Mouse (Mus musculus) lung, embryonic 16.5 days (tissue): ENCODE data around the gene Bcas3. TPM values are rescaled to one million over a fixed set of nuclear protein-coding genes. Genes with fewer than 3 reads are reported as not detected.

Experiments used
- ATAC-seq: fragments of 200-750 bp; cut with Nextera tagmentation; 2 replicates; pipeline ENCODE4 v1.8.0; 2017; ENCODE audit warnings: low read depth, mild to moderate bottlenecking, moderate library complexity
- H3K27ac ChIP-seq: fragments of 300-500 bp; sonication (generic); 2 replicates; pipeline ENCODE4 v1.5.1; 2014; ENCODE audit warnings: mild to moderate bottlenecking, control low read depth, low read length
- H3K27me3 ChIP-seq: fragments of 300-500 bp; sonication (generic); 2 replicates; pipeline ENCODE4 v1.6.1; 2014; ENCODE audit warnings: low read depth, low read length, mixed read lengths; ENCODE audit not compliant: control insufficient read depth, insufficient read depth
- H3K36me3 ChIP-seq: fragments of 300-500 bp; sonication (generic); 2 replicates; pipeline ENCODE4 v1.6.1; 2014; ENCODE audit warnings: low read length; ENCODE audit not compliant: control insufficient read depth, insufficient read depth
- H3K4me1 ChIP-seq: fragments of 300-500 bp; sonication (generic); replicated peaks from 2 replicates; pipeline ENCODE4 v1.6.1; 2014; ENCODE audit warnings: low read length, mixed read lengths; ENCODE audit not compliant: control insufficient read depth, insufficient read depth
- H3K4me2 ChIP-seq: fragments of 300-500 bp; sonication (generic); 2 replicates; pipeline ENCODE4 v1.6.1; 2014; ENCODE audit warnings: low read depth, low read length, control low read depth
- H3K4me3 ChIP-seq: fragments of 300-500 bp; sonication (generic); 2 replicates; pipeline ENCODE4 v1.5.1; 2014; ENCODE audit warnings: mild to moderate bottlenecking, low read length, control low read depth
- H3K9ac ChIP-seq: fragments of 300-500 bp; sonication (generic); 2 replicates; pipeline ENCODE4 v1.6.1; 2014; ENCODE audit warnings: low read length, control low read depth
- H3K9me3 ChIP-seq: fragments of 300-500 bp; sonication (generic); 2 replicates; pipeline ENCODE4 v1.6.1; 2016; ENCODE audit warnings: low read length; ENCODE audit not compliant: control insufficient read depth
- WGBS: fragments of 180-500 bp; shearing (Covaris S2); extraction: QIAGEN DNeasy Blood & Tissue Kit; methylation state at CpG from one replicate; pipeline ENCODE4 v1.1.7; 2014; 5-methylcytosine and 5-hydroxymethylcytosine counted together
- polyA plus RNA-seq: library from polyadenylated mRNA; unstranded; fragments of >200 nt; fragmentation: Nextera tagmentation; extraction: Ambion mirVana; gene quantifications from 2 replicates; pipeline ENCODE4 v1.2.1, GENCODE M21; 2015

Gene Bcas3
- polyA plus RNA-seq, 1 experiment from 2014 or later, result 38.4 TPM

GRCm38 (mm10) chr11:85720269-85720773 lies 367.4 kb downstream of the Bcas3 start:
- peak overlapping the region; percentile 11; the same call in 1 of the 2 replicates for H3K9ac ChIP-seq
- no peaks in the 10 kb centered on the region for H3K9me3 ChIP-seq
- peak; percentile 72 for ATAC-seq
- H3K27me3 ChIP-seq, result no peaks in the 10 kb centered on the region
- peaks cover 14% of the 10 kb centered on the region for H3K4me1 ChIP-seq
- no peaks in the 10 kb centered on the region for H3K36me3 ChIP-seq
- 28% methylated on average over 6 of the region's 6 CpGs for WGBS
- H3K27ac ChIP-seq, result peak overlapping the region; percentile 98
- 0 out of 2 replicates have a peak overlapping the region, but pooled peaks have one; percentile 2 for H3K4me2 ChIP-seq
- H3K4me3 ChIP-seq, result no peak overlapping the region

GRCm38 (mm10) chr11:85721986-85722385 lies 369.0 kb downstream of the Bcas3 start:
- Histone ChIP-seq H3K9ac (no peak overlapping the region), H3K4me1 (peaks cover 11% of the 10 kb centered on the region), H3K9me3 (no peaks in the 10 kb centered on the region), H3K27me3 (no peaks in the 10 kb centered on the region), H3K27ac (peak overlapping the region; percentile 98), H3K36me3 (no peaks in the 10 kb centered on the region), H3K4me3 (no peak overlapping the region), H3K4me2 (no peak overlapping the region)
- no peak for ATAC-seq
- WGBS, result 86% methylated on average over 4 of the region's 4 CpGs

GRCm38 (mm10) chr11:85724159-85724558 lies 371.2 kb downstream of the Bcas3 start:
- Histone ChIP-seq H3K4me1 (peaks cover 8% of the 10 kb centered on the region), H3K4me2 (no peak overlapping the region), H3K27ac (peak overlapping the region; percentile 62), H3K9me3 (no peaks in the 10 kb centered on the region), H3K27me3 (no peaks in the 10 kb centered on the region), H3K4me3 (no peak overlapping the region), H3K36me3 (no peaks in the 10 kb centered on the region), H3K9ac (no peak overlapping the region)
- ATAC-seq, result no peak
- WGBS, result 39% methylated on average over 6 of the region's 6 CpGs

GRCm38 (mm10) chr11:85729725-85730124 lies 376.8 kb downstream of the Bcas3 start:
- no peak for ATAC-seq
- no peaks in the 10 kb centered on the region for H3K9me3 ChIP-seq
- H3K9ac ChIP-seq, result no peak overlapping the region
- 48% methylated on average over 2 of the region's 2 CpGs for WGBS
- no peaks in the 10 kb centered on the region for H3K27me3 ChIP-seq
- peaks cover 24% of the 10 kb centered on the region for H3K4me1 ChIP-seq
- H3K4me3 ChIP-seq, result no peak overlapping the region
- peak overlapping the region; percentile 17; the same call in 1 of the 2 replicates for H3K27ac ChIP-seq
- H3K4me2 ChIP-seq, result no peak overlapping the region
- no peaks in the 10 kb centered on the region for H3K36me3 ChIP-seq

GRCm38 (mm10) chr11:85732462-85733012 lies 379.6 kb downstream of the Bcas3 start:
- ATAC-seq, result peak; percentile 77
- H3K4me2 ChIP-seq, result no peak overlapping the region
- H3K4me1 ChIP-seq, result peaks cover 41% of the 10 kb centered on the region
- H3K4me3 ChIP-seq, result no peak overlapping the region
- peak overlapping the region; percentile 94 for H3K27ac ChIP-seq
- H3K9me3 ChIP-seq, result no peaks in the 10 kb centered on the region
- H3K36me3 ChIP-seq, result no peaks in the 10 kb centered on the region
- 16% methylated on average over 4 of the region's 4 CpGs for WGBS
- H3K9ac ChIP-seq, result no peak overlapping the region
- no peaks in the 10 kb centered on the region for H3K27me3 ChIP-seq

DNA sequence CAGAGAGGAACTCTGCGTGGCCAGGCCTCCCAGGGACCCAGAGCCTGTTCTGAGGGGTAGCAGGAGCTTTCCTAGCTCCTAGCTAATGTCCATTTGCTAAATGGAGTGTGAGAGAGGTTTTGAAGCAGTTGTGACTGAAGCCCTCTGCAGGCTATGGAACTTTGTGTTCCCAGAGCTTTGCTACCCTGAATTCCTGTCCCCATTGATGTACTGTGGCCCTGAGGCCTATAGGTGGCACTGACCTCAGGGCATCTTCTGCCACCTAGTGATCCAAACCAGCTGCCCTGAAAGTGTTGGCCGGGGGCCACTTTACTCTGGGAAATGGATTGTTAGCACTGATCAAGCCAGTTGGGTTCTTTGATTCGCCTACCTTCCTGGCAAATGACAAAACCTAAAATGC lies 380.6 kb downstream of the Bcas3 start:
- 41% methylated on average over 3 of the region's 3 CpGs for WGBS
- ATAC-seq, result peak; percentile 69
- H3K27ac ChIP-seq, result peak overlapping the region; percentile 94

GRCm38 (mm10) chr11:85734317-85735211 lies 381.6 kb downstream of the Bcas3 start:
- 41% methylated on average over 7 of the region's 7 CpGs for WGBS
- H3K9me3 ChIP-seq, result no peaks in the 10 kb centered on the region
- peak overlapping the region; percentile 26; the same call in 1 of the 2 replicates for H3K9ac ChIP-seq
- no peak overlapping the region for H3K4me3 ChIP-seq
- no peaks in the 10 kb centered on the region for H3K27me3 ChIP-seq
- H3K4me1 ChIP-seq, result peaks cover 52% of the 10 kb centered on the region
- no peaks in the 10 kb centered on the region for H3K36me3 ChIP-seq
- H3K4me2 ChIP-seq, result no peak overlapping the region
- peak overlapping the region; percentile 94 for H3K27ac ChIP-seq
- ATAC-seq, result no peak

More for the DNA sequence above, 380.6 kb downstream of the Bcas3 start:
- H3K9ac ChIP-seq, result no peak overlapping the region; the same call in 1 of the 2 replicates
- H3K4me3 ChIP-seq, result no peak overlapping the region
- H3K27me3 ChIP-seq, result no peaks in the 10 kb centered on the region
- no peaks in the 10 kb centered on the region for H3K9me3 ChIP-seq
- peaks cover 45% of the 10 kb centered on the region for H3K4me1 ChIP-seq
- H3K4me2 ChIP-seq, result no peak overlapping the region
- no peaks in the 10 kb centered on the region for H3K36me3 ChIP-seq

DNA sequence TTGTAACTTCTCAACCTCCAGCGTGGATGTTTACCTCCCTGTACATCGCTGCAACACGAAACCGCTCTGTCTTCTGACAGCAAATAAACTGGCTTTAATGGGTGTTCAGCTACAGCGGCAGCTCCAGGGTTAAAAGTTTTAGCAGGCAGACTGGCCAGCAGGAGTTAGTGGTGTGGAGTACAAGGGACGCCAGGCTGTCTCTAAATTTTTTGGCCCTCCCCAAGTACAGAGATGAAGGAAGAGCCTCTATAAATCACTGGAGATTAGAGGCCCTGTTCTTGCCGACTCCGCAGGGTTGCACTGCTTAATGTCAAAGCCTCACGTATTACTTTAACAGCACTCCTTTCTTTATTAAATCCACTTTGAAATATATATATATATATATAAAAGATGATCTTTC lies 384.3 kb downstream of the Bcas3 start:
- Histone ChIP-seq H3K9me3 (no peaks in the 10 kb centered on the region), H3K4me3 (no peak overlapping the region), H3K36me3 (no peaks in the 10 kb centered on the region), H3K9ac (peak overlapping the region; percentile 23; the same call in 1 of the 2 replicates), H3K27me3 (no peaks in the 10 kb centered on the region), H3K4me2 (no peak overlapping the region), H3K4me1 (peaks cover 57% of the 10 kb centered on the region), H3K27ac (peak overlapping the region; percentile 94)
- ATAC-seq, result peak; percentile 61
- 25% methylated on average over 9 of the region's 9 CpGs for WGBS

DNA sequence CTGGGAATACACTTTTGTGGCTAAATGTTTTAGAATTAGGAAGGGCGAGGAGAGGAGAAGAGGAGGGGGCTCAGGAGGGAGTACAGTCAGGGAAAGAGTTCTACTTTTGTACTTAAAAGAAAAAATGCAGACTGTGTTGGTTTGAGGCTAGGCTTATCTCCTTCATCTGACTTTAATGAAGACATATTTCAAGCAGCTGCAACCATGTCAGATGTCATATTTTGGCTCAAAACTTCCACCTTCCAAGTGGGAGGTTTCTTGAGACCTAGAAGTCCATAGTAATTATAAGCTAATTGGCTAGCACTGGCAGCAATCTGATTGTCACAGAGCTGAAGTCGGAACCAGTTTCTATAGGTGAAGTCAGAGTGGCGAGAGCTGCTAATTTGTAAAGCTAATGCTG lies 384.9 kb downstream of the Bcas3 start:
- 44% methylated on average over 3 of the region's 3 CpGs for WGBS

More for the DNA sequence above, 384.9 kb downstream of the Bcas3 start:
- H3K27me3 ChIP-seq, result no peaks in the 10 kb centered on the region
- no peak overlapping the region for H3K4me2 ChIP-seq
- no peak overlapping the region for H3K9ac ChIP-seq
- no peaks in the 10 kb centered on the region for H3K36me3 ChIP-seq
- H3K9me3 ChIP-seq, result no peaks in the 10 kb centered on the region
- H3K27ac ChIP-seq, result peak overlapping the region; percentile 94
- H3K4me3 ChIP-seq, result no peak overlapping the region
- H3K4me1 ChIP-seq, result peaks cover 52% of the 10 kb centered on the region
- ATAC-seq, result no peak
